20 mouse cellular contexts compared by ENCODE assay signal in genomic region chr10:62713457-62713856, GRCm38 (mm10). TPM values are rescaled to one million over a fixed set of nuclear protein-coding genes. Genes with fewer than 3 reads are reported as not detected.
DNase-seq lines count a peak whose midpoint lies in the region; ATAC-seq and TF ChIP-seq lines count a peak whose summit lies in the region.
"Had no signal": no experiment of that assay in that cellular context is flagged by ENCODE, and none has a peak within 500 bp of the region (broad histone marks: within the 10 kb centered on the region; RNA-seq: fewer than 3 reads in every experiment).

No protein-coding gene starts in this region.

- CTCF ChIA-PET in Patski (lab: Charles Lee): no interaction called here

- no peaks in the 10 kb centered on the region for H3K36me3 ChIP-seq in kidney, embryonic 15.5 days
- H3K36me3 ChIP-seq in splenic B cell, adult 2 months (ENCODE audit: control insufficient read depth, insufficient read depth, low read length, poor library complexity, severe bottlenecking): no peaks in the 10 kb centered on the region
- H3K36me3 ChIP-seq: embryonic facial prominence, embryonic 13.5 days; forebrain, embryonic 12.5 days; G1E; hindbrain, embryonic 12.5 days had no signal

- TF ChIP-seq CTCF in Patski (IDR thresholded peaks at IDR 0.05): no peak
- no peak for TF ChIP-seq CTCF in cerebellum, adult 2 months (IDR thresholded peaks at IDR 0.05; ENCODE audit: borderline replicate concordance, insufficient read depth, low read depth, low read length)

- H3K4me2 ChIP-seq in kidney, embryonic 15.5 days: no peak overlapping the region
- H3K4me2 ChIP-seq: embryonic facial prominence, embryonic 13.5 days; forebrain, embryonic 12.5 days; hindbrain, embryonic 12.5 days had no signal

- in situ Hi-C loops in Patski (cut with MboI; ENCODE audit: low pct_unique_long_range_greater_than_20kb): no loop called here

- no peak for TF ChIP-seq POLR2A in cerebellum, adult 2 months (IDR thresholded peaks at IDR 0.05; ENCODE audit: borderline replicate concordance, insufficient read depth, low read length)

- no peak overlapping the region for H3K9ac ChIP-seq in kidney, embryonic 15.5 days
- H3K9ac ChIP-seq: embryonic facial prominence, embryonic 13.5 days; forebrain, embryonic 12.5 days; forebrain, postnatal 0 days; hindbrain, embryonic 12.5 days had no signal

- H3K4me3 ChIP-seq in kidney, embryonic 15.5 days (replicated peaks): no peak overlapping the region
- H3K4me3 ChIP-seq in cerebellum, adult 2 months (replicated peaks; ENCODE audit: insufficient read depth, low read depth, low read length): no peak overlapping the region
- H3K4me3 ChIP-seq: embryonic facial prominence, embryonic 13.5 days; forebrain, embryonic 12.5 days; hindbrain, embryonic 12.5 days had no signal

- H3K27ac ChIP-seq in kidney, embryonic 15.5 days: no peak overlapping the region
- H3K27ac ChIP-seq in cerebellum, adult 2 months (ENCODE audit: insufficient read depth, low read length): no peak overlapping the region
- H3K27ac ChIP-seq: embryonic facial prominence, embryonic 13.5 days; forebrain, embryonic 12.5 days; hindbrain, embryonic 12.5 days had no signal

- 48% methylated on average over 10 of the region's 10 CpGs for WGBS in kidney, embryonic 15.5 days
- 72% methylated on average over 10 of the region's 10 CpGs for WGBS in cerebellum, adult 2 months

- POLR2A ChIA-PET in Patski (lab: Charles Lee): no interaction called here

- peaks cover 7% of the 10 kb centered on the region; the same call in 1 of the 2 replicates for H3K4me1 ChIP-seq in kidney, embryonic 15.5 days
- no peaks in the 10 kb centered on the region for H3K4me1 ChIP-seq in cerebellum, adult 2 months (ENCODE audit: control insufficient read depth, insufficient read depth, low read length)
- H3K4me1 ChIP-seq: embryonic facial prominence, embryonic 13.5 days; forebrain, embryonic 12.5 days; hindbrain, embryonic 12.5 days had no signal

- H3K27me3 ChIP-seq in Patski: no peaks in the 10 kb centered on the region
- H3K27me3 ChIP-seq in kidney, embryonic 15.5 days: no peaks in the 10 kb centered on the region
- H3K27me3 ChIP-seq in splenic B cell, adult 2 months (ENCODE audit: control insufficient read depth, insufficient read depth, low read length, poor library complexity, severe bottlenecking): no peaks in the 10 kb centered on the region
- no peaks in the 10 kb centered on the region for H3K27me3 ChIP-seq in cerebellum, adult 2 months (ENCODE audit: control insufficient read depth, insufficient read depth, low read length)
- H3K27me3 ChIP-seq: embryonic facial prominence, embryonic 13.5 days; forebrain, embryonic 12.5 days; hindbrain, embryonic 12.5 days had no signal

- peak; percentile 57 for ATAC-seq in Patski
- ATAC-seq in kidney, embryonic 15.5 days (replicated peaks; ENCODE audit: low FRiP score): 0 out of 2 replicates have a peak, but pooled peaks have one; percentile 46
- ATAC-seq: forebrain, postnatal 0 days; hindbrain, embryonic 16.5 days had no signal

- peak; percentile 22 for DNase-seq in kidney, adult 9 months
- no peak for DNase-seq in kidney, adult 18-20 months
- DNase-seq in Patski (ENCODE audit: low read depth, low spot score): peak; percentile 42
- DNase-seq in splenic B cell, adult 2 months (ENCODE audit: low read depth, low spot score): peak; percentile 6
- no peak for DNase-seq in cerebellum, adult 2 months
- DNase-seq in right cerebral cortex, postnatal 36 days (ENCODE audit: low spot score in 2 of 2): no peak
- DNase-seq: adrenal gland, postnatal 10 days; cerebellum, adult 11 months; cerebellum, adult 9-10 months; cerebellum, postnatal 36 days; forebrain, postnatal 0 days; gastrocnemius, postnatal 14 days; heart, postnatal 10 days; heart, postnatal 4 days had no signal

- no peaks in the 10 kb centered on the region for H3K9me3 ChIP-seq in kidney, embryonic 15.5 days (replicated peaks)
- H3K9me3 ChIP-seq: embryonic facial prominence, embryonic 13.5 days; forebrain, embryonic 12.5 days; G1E; hindbrain, embryonic 12.5 days had no signal

RNA-seq across cellular contexts. Expression of gene Stox1, which starts 12.5 kb away (rescaled TPM):
- polyA plus RNA-seq in Patski (2021): 0.06 TPM
- polyA plus RNA-seq in kidney, embryonic 15.5 days (2015; fragmentation: Nextera tagmentation; extraction: Ambion mirVana): 2.0 and 2.4 TPM in 2 replicates
- 1.4 TPM in 2 replicates for polyA plus RNA-seq in cerebellum, adult 2 months (2012; rRNA removed)
- polyA plus RNA-seq: G1E had no signal

Comparison
In these comparisons a context has a peak if more than half of its experiments do, and no peak if none do; other contexts are left out.
1. DNase-seq: peak in kidney, adult 9 months (single experiment), Patski (single experiment) and splenic B cell, adult 2 months (single experiment); none in kidney, adult 18-20 months (single experiment), cerebellum, adult 2 months (0 of 2) and right cerebral cortex, postnatal 36 days (0 of 2).